Mouse (Mus musculus) right cerebral cortex, postnatal 10 days (tissue): Measurements from ENCODE around the gene Ppp3r1.

Experiments used
- DNase-seq, 2 experiments: peaks; one replicate each; pipeline ENCODE4 v3.0.0; 2021; ENCODE audit warnings: low spot score in 2 of 2

Ppp3r1 gene

DNA sequence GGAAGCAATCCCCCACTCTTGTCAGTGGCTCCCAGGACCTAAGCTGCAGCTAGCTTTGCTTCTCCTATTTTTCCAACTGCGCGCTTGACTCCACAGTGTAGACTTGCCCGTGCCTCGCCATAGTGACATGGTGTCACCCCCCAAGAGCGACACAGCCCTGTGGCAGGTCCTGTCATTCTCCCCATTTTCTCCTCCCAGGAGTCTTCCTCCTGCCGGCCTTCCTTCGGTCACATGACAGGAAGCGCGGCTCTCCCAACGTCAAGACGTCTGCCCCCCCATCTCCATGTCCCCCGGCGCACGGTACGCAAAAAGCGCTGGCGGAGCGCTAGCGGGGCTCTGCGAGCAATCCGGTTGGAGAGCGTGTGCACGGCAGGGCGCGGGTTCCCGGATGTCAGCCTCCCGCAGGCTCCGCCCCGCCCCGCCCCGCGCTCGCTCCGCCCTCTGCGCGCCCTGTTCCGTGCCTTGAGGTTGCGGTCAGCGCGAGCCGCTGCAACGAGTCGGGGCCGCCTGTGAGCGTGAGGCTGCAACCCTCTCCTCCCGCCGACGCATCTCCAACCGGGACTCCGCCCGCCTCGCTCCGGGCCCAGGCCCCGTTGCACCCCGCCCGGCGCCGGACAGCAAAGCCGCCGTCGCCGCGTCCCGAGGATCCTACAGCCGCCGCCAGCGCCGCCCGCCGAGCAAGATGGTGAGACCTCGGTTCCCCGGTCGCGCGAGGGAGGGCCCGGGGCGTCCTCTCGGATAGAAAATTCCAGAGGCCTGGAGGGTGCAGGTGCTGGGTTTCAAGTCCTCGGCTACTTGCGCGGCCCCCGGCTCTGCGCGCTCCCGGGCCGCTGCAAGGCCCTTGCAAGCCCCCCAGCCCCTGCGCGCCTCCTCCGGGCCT, at the start of gene Ppp3r1:
Gene Ppp3r1 (plus strand): TSS at position 406 of the 880 bp plus-strand sequence.
- DNase-seq = peak; percentile 98

DNA sequence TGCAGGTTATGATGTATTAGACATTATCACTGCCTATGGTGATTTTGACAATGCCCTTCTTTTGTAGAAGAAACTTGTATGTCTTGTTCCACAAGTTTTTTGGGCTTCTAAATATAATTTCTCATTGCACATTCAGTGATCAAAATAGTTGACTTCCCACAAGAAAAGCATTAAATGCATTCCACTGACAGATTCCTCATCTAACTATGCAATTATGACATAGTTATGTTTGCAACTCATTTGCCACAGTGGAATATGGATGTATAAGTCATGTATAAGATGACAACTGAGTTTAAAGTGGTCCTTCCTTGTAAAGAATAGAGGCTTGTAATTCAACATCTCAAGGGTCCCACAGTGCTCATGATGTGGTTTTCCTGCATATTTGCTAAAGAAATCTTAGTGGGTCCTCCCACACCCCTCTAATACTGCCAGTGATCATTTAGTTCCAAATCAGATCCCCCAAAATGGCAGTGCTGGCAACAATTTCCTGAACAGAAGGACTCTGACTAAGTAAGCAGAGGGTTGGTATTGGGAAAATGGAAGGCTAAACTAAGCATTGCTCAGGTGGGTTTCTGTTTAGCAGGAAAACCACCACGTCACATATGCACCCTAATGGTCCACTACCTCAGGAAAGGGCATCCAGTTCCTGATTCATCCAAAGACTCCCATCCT, 46.5 kb upstream of the Ppp3r1 start:
- DNase-seq = no peak

DNA sequence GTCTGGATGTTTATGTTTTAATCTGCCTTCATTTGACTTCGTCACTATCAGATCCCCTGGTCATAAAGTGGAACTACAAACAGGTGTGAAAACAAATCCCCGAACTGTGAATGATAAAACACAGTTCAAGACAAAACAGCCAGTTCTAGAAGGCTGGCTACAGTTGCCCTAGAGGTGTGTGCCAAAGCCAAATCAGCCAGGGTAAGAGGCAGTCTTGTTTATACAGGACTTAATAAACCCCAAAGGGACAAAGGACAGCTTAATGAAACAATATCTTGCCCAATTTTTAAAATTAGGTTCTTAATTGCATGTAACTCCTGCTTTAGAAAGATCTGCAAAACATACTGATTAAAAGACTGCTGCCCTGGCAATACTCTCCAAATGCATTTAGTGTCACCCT, 32.6 kb upstream of the Ppp3r1 start:
- no peak for DNase-seq

DNA sequence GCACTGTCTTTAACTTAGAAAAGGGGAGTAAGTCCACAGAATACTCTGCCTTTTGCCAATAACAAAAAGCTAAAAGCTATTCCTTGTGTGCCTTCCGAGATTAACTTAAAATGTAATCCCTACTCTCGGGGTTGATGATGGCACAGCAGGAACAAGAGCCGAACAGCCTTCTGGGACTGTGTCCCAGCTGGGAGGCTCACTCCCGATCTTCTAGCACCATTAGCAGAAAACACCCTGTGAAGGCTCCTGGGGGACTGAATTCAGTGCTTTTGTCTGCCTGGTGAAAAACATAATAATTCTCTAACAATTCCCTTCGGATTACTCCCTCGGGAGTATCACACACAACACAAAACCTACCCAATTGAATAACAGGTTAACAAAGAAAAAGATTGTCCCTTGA, 23.4 kb upstream of the Ppp3r1 start:
- DNase-seq = no peak

DNA sequence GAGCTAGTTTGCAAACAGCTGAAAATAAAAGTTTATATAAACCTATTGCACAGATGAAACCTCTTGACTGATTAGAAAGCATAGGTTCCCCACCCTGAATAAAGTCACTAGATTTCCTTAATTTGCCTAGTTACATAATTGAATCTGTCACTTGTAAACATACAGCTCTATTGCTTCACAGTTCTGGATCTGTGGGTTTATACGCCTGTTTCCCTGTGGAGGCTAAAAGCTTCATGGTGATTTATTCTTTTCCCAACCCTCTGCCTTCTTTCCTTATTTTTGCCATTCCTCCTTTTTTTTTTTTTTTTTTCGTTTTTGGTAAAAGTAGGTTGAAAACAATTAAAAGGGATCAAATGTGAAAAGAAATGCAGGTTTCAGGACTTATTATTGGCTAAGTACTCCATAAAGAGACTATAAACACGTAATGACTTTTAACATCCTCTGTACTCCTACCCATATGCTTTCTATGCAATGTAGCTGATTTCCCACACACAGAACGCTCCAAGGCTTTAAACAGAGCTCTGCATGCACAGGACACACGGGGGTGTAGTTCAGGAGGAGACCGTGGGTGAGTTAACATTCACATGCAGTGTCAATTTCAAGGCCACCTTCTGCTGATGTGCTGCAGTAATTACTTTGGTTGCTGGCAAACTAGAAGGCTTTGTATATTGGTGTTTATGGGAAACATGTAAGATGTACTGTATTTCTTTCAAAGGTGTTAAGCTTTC, 20.6 kb upstream of the Ppp3r1 start:
- no peak for DNase-seq

DNA sequence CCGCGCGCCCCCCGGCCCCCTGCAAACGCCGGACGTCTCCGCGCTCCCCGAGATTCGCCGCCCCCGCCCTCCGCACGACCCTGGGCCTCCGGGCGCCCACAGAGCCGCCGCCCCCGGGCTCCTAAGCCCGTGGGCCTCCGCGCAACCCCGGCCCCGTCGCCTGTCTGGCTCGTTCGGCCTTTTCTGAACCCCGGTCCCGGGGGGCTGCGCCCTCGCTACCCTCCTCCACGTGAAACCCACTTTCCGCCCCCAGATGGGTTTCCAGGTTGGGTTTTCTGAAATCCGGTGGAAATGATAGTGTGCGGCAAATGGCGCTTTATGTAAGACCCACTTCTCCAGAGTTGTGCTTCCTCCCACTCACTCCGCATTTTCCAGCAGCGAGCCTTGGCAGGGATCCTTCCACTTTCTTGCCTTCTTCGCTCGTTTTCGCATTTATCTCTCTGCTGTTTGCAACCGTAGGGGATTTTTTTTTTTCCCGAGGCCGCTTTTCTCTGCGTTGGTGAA, 727 bp downstream of the Ppp3r1 start:
- DNase-seq = peak; percentile 77 to 81

DNA sequence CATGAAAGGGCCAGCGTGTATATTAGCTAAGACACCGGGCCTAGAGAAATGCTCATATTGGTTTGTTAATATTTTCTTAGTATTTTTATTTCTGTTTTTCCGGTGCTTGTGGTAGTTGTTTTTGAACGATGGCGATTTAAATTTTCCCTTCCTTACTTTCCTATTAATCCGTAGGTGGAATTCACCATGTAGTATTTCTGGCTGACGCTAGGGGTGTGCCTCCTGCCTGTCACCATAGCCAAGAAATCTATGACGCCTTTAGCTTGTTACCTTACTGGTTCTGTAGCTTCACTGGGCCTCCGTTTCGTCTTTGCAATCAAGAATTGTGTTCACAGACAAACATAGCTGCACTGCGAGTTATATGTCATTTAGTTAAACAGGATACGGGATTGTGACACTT, 1.2 kb downstream of the Ppp3r1 start:
- peak; percentile 67 to 81 for DNase-seq

DNA sequence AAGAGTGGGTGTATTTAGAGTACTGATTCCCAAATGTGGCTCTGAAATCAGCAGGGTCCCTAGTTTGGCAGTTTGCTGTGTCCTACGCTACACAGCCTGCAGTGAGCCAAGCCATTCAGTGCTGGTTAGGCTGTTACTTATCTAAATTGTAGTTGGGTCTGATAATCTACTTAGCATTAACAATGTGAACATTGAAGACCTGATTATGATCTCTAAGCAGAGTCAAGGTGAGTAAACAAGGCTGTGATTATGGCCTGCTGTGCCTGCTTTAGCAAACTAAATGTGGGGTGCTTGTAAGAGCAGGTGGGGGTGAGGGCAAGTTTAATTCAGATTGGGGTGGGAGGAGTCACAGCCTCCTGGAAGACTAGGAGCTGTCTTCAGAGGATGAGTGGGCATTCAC, 4.9 kb downstream of the Ppp3r1 start:
- DNase-seq = no peak

DNA sequence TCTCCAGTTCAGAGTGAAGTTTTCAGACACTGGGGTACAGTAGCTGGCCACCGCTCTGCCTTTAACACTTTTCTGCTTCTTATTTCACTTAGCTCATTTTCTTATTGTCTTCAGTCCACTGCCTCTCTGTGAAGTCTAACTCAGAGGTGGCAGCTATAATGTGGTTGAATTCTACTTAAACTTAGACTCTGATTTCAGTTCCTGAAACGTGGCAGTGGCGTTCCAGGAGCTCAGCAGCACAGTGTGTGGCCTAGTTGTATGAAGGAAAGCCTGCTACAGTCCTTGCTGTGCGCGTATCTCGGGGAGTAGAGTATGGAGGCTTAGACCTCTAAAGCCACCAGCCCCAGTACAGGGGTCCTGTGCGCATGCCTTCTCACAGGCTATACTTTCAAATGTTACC, 7.6 kb downstream of the Ppp3r1 start:
- DNase-seq = no peak

DNA sequence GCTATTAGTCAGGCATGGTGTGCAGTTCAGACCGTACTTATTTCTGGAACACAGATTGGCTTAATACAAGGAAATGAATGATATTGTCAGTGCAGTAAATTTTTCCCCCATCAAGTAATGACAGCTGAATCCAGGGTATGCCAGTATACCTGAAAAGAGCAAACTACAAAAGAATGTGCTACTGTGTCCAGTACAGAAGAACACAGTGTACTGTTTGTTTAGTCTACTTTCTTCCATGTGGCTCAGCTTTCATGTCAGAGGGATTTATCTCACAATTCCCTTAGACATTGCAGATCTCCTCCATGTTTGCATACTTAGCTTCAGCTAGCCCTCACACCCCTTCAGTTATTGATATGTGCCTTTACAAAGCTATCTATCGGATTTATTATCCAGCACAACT, 10.2 kb downstream of the Ppp3r1 start:
- DNase-seq = no peak

DNA sequence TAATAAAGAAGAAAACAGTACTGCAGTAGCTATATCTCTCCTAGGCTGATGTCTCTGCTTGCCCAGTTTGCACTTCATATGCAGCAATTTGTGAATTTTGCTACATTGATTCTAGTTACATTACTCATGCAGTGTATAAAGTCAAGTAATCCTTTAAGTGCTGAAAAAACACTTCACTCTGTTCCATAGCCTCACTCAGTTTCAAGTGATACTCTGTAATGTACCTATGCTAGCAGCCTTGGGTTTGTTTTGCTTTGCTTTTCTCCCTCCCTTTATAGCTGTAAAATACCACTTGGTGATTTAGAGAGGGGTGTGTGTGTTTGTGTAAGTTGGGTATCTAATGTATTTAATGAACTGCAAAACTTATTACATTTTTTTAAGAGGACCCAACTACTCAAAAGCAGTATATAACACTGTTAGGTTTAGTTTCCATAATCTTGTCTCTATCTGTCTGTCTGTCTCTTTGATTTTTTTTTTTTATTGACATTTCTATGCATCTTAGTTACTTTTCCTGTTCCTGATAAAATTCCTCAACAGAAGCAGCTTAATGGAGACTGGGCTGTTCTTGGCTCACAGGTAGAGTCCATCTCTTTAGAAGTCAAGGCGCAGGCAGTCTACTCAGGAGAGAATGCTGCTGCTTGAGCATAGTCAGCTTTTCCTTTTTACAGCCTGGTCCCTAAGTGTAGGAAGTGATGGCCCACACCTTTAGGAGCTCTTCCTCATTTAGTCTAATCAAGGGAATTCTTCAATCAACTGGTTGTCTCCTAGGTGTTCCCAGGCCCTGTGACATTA, 12.1 kb downstream of the Ppp3r1 start:
- no peak for DNase-seq

DNA sequence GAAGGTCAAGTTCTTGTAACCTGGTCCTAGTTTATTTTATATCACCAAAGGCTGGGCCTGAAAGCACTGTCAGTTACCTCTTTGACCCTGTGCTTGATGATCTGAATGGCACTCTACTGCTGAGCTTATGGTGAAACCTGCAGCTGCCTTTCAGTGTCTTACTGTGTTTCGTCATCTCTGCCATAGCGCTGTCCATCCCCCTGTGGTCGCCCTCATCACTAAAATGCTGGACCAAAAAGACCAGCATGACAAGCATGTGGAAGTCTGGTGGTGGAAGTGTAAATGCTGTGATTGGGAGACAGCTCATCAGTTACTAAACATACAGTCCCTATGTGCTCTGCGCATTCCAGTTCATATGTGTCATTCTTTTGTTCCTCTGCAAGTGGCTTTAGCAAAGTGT, 13.2 kb downstream of the Ppp3r1 start:
- no peak for DNase-seq

DNA sequence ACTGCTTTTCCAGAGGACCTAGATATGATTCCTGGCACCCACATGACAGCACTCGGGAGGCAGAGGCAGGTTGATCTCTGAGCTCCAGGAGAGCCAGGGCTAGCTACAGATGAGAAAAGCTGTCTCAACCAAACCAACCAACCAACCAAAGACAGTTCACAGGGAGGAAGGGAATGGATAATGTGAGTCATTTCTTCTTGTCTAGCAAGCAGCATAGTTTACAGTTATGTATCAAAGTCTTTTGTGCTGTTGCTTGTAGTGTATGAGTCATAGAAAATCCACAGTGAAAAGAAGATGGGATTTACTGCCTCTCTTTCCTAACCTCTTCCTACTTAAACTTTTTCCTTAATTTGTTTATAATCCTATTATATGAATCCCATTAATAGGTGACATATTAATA, 17.6 kb downstream of the Ppp3r1 start:
- DNase-seq = no peak

DNA sequence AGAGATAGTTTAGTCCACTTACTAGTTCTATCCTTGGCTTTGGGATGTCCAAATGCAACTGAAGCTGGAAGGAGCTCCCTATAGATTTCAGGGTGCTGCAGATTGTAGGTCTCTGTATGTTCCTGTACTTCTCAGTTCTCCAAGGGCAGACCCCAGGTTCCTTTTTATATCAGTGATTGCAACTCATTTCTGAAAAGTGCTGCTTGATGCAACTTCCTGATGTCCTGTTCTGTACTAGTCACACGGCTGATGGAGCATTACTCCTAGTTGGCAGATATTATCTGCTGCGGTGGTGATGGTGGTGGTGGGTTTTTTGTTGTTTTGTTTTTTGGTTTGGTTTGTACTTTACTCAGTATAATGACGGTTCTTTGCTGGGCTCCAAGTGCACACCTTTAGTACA, 21.7 kb downstream of the Ppp3r1 start:
- no peak for DNase-seq

DNA sequence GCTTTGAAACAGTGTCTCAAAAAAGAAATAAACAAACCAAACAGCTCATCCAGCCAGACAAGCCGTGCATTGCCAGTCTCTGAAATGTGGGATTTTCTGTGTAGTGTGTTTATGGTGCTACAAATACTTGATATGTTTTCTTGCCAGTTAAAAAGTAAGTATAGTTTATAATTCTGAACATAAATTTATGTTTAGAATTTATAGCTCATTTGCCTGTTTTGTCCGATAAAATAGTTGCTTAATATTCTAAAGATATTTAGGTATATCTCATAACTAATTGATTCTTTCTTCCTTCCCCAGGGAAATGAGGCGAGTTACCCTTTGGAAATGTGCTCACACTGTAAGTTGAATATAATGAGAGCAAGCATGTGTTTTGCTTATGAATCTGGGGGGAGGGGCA, 22.7 kb downstream of the Ppp3r1 start, which contains the start of gene Wdr92:
Gene Wdr92 (plus strand): TSS at position 301 of the 400 bp plus-strand sequence.
- DNase-seq = no peak

DNA sequence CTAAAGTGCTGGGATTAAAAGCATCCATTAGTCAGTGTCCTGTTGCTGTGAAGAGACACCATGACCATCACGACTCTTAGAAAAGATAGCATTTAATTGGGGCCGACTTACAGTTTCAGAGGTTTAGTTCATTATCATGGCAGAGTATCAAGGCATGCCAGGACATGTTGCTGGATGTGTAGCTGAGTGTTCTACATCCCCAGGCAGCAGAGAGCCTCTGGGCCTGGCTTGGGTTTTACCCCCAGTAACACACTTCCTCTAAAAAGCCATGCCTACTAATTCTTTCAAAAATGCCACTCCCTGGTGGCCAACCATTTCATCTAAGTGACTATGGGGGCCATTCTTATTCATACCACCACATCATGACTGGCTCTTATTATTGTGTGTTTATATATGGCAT, 24.1 kb downstream of the Ppp3r1 start:
- DNase-seq = no peak

DNA sequence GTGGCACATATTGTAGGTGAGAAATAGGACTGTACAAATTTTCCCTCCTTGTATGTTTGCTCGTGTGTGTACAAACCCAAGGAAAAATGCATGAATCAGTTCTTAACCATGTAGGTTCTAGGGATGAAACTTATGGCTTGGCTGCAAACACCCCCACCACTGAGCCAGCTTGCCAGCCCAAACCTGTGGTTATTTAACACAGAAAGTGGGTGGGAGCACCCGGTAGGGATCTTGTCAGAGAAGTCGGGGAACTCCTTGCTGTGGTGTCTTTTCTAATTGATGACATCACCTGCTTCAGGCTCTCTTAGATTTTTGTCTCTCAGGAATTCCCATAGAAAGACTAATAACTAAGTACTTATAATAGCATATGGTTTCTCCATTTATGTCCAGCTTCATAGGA, 28.6 kb downstream of the Ppp3r1 start:
- no peak for DNase-seq

DNA sequence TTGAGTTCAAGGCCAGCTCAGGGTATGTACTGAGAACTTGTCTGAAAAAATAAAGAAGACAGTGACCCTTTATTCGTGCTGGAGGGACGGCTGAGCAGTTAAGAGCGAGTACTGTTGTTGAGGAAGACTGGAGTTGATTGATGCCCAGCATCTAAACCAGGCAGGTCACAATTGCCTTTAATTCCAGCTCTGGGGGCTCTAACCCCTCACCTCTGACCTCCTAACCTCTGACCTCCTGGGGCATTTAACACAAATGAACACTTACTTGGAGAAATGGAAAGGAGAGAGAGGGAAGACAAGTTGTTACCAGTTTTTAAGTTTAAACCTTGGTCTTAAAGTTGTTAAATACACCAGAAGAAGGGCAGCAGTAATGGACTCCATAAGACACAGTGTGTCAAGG, 29.7 kb downstream of the Ppp3r1 start:
- DNase-seq = no peak

DNA sequence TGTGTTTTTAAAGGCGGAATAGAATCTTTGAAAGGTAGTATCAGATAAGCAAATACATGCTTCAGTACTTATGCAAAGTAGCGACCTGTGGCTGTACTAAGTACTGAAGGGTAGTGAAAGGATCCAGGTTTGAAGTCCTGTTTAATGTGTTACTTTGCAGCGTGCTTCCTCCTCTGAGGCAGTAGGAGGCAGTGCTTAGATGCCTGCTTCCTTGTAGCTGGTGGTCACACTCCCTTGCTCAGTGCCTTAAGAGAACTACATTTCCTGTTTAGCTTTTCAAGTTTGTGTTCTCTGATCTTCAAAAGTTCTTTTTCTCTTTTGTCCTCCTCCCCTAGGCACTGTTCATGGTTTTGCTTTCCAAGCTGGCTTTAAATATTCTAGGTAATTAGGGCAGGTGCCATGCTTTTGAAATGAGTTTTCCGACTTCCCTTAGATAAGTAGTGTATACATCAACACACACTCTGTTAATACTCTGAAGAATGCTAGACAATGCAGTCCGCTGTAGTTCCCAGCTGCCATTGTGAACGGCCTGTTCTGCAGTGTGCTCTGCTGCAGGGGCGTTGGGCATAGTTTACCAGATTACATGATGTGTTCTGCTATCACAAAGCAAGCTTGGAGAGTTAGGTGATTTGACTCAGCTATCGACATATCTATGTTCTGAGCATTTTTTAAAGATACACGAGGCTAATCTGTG, 33.2 kb downstream of the Ppp3r1 start:
- DNase-seq = no peak

DNA sequence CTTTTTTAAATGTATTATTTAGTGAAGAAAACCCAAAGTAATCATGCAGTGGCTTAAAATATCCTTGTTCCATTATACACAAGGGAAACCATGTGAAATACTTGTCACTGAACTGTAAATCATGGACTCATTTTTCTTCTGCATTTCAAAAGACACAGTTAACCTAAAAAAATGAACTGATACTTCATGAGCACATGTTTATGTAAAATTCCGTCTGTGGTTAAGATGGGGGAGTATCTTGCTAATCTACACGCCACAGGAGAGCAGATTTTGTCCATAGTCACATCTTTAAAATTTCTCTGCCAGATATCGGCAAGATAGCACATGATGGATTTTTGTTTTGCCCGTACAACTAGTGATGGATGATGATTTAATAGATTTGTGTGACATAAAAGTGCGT, 40.1 kb downstream of the Ppp3r1 start:
- DNase-seq = no peak
